Comparison of ENCODE assay signal across 9 mouse cellular contexts in genomic region chr11:63128784-63129183, GRCm38 (mm10). TPM values are rescaled to one million over a fixed set of nuclear protein-coding genes. Genes with fewer than 3 reads are reported as not detected.
DNase-seq lines count a peak whose midpoint lies in the region; ATAC-seq and TF ChIP-seq lines count a peak whose summit lies in the region.
"Had no signal": no experiment of that assay in that cellular context is flagged by ENCODE, and none has a peak within 500 bp of the region (broad histone marks: within the 10 kb centered on the region; RNA-seq: fewer than 3 reads in every experiment).

Gene Pmp22, plus strand, starts transcription at chr11:63128982.

- ATAC-seq in kidney, postnatal 0 days (replicated peaks; ENCODE audit: low FRiP score, low read depth) = no peak
- ATAC-seq in midbrain, embryonic 15.5 days (replicated peaks) = no peak

- intact Hi-C loops in heart, adult 2 months (cut with DNase I) = no loop called here

- H3K4me2 ChIP-seq in kidney, postnatal 0 days (ENCODE audit: low read length) = peak within 1 kb of the TSS; percentile 76
- H3K4me2 ChIP-seq in midbrain, embryonic 15.5 days = no peak within 1 kb of the TSS

- H3K4me3 ChIP-seq in kidney, postnatal 0 days (replicated peaks; ENCODE audit: low read depth, low read length) = no peak within 1 kb of the TSS
- no peak within 1 kb of the TSS for H3K4me3 ChIP-seq in bone marrow macrophage, adult 2 months (ENCODE audit: insufficient read depth, low read length)
- peak within 1 kb of the TSS; percentile 74 for H3K4me3 ChIP-seq in heart, adult 2 months
- no peak within 1 kb of the TSS for H3K4me3 ChIP-seq in midbrain, embryonic 15.5 days

- WGBS in kidney, postnatal 0 days = 59% methylated on average over 2 of the region's 2 CpGs
- WGBS in heart, adult 2 months = 38% methylated on average over 2 of the region's 2 CpGs
- WGBS in midbrain, embryonic 15.5 days = 77% methylated on average over 2 of the region's 2 CpGs

- H3K27ac ChIP-seq in kidney, postnatal 0 days = no peak within 1 kb of the TSS
- peak within 1 kb of the TSS; percentile 76 for H3K27ac ChIP-seq in bone marrow macrophage, adult 2 months (ENCODE audit: insufficient read depth, low read depth, low read length)
- peak within 1 kb of the TSS; percentile 85 for H3K27ac ChIP-seq in heart, adult 2 months
- H3K27ac ChIP-seq in midbrain, embryonic 15.5 days = no peak within 1 kb of the TSS

- H3K27me3 ChIP-seq in kidney, postnatal 0 days (ENCODE audit: insufficient read depth, low read length) = peaks cover 9% of the 10 kb centered on the region; the same call in 1 of the 2 replicates
- no peaks in the 10 kb centered on the region for H3K27me3 ChIP-seq in heart, adult 2 months (ENCODE audit: control insufficient read depth, insufficient read depth, low read length)
- peaks cover 54% of the 10 kb centered on the region for H3K27me3 ChIP-seq in midbrain, embryonic 15.5 days (replicated peaks)

- DNase-seq in kidney, postnatal 0 days (ENCODE audit: low spot score) = peak; percentile 14
- no peak for DNase-seq in kidney, adult 8-10 months
- peak; percentile 69 to 72 for DNase-seq in heart, adult 2 months
- no peak for DNase-seq in layer of hippocampus, postnatal 14 days (ENCODE audit: low spot score in 2 of 2)
- no peak for DNase-seq in embryo, embryonic 10 days (ENCODE audit: low spot score)
- no peak for DNase-seq in ovary, adult 18-20 months (ENCODE audit: low spot score)

- no peaks in the 10 kb centered on the region for H3K9me3 ChIP-seq in kidney, postnatal 0 days (replicated peaks; ENCODE audit: low read length)
- no peaks in the 10 kb centered on the region for H3K9me3 ChIP-seq in midbrain, embryonic 15.5 days

- H3K4me1 ChIP-seq in kidney, postnatal 0 days (replicated peaks; ENCODE audit: insufficient read depth, low read length) = peaks cover 17% of the 10 kb centered on the region; the same call in 1 of the 2 replicates
- H3K4me1 ChIP-seq in bone marrow macrophage, adult 2 months (ENCODE audit: control insufficient read depth, insufficient read depth, low read length) = peaks cover 21% of the 10 kb centered on the region
- peaks cover 13% of the 10 kb centered on the region for H3K4me1 ChIP-seq in heart, adult 2 months (ENCODE audit: control insufficient read depth, insufficient read depth, low read length)
- H3K4me1 ChIP-seq in midbrain, embryonic 15.5 days = peaks cover 31% of the 10 kb centered on the region

- no peak for TF ChIP-seq EP300 in heart, adult 2 months (IDR thresholded peaks at IDR 0.05; ENCODE audit: insufficient read depth, low read depth, low read length)

- no peak within 1 kb of the TSS for H3K9ac ChIP-seq in kidney, postnatal 0 days (ENCODE audit: low read depth, low read length)
- peak within 1 kb of the TSS; percentile 32 for H3K9ac ChIP-seq in heart, adult 2 months (ENCODE audit: low read depth, low read length)
- no peak within 1 kb of the TSS for H3K9ac ChIP-seq in midbrain, embryonic 15.5 days

- no peak for TF ChIP-seq CTCF in kidney, postnatal 0 days (IDR thresholded peaks at IDR 0.05; ENCODE audit: low read depth)
- no peak for TF ChIP-seq CTCF in bone marrow macrophage, adult 2 months (IDR thresholded peaks at IDR 0.05; ENCODE audit: low read depth, low read length)
- TF ChIP-seq CTCF in heart, adult 2 months (IDR thresholded peaks at IDR 0.05) = no peak

- no peaks in the 10 kb centered on the region for H3K79me2 ChIP-seq in heart, adult 2 months (replicated peaks; ENCODE audit: control insufficient read depth, insufficient read depth, low read length)

- no peaks in the 10 kb centered on the region for H3K36me3 ChIP-seq in kidney, postnatal 0 days (ENCODE audit: insufficient read depth, low read length)
- no peaks in the 10 kb centered on the region for H3K36me3 ChIP-seq in heart, adult 2 months (ENCODE audit: control insufficient read depth, insufficient read depth, low read length)
- H3K36me3 ChIP-seq in midbrain, embryonic 15.5 days (replicated peaks) = no peaks in the 10 kb centered on the region

- TF ChIP-seq POLR2A in bone marrow macrophage, adult 2 months (IDR thresholded peaks at IDR 0.05; ENCODE audit: borderline replicate concordance, low read depth, low read length) = no peak
- peak; percentile 77 for TF ChIP-seq POLR2A in heart, adult 2 months (IDR thresholded peaks at IDR 0.05; ENCODE audit: insufficient read depth, low read depth, low read length)

RNA-seq across cellular contexts. Expression of gene Pmp22, which starts in this region (rescaled TPM):
- 85.6 and 91.1 TPM in 2 replicates for polyA plus RNA-seq in kidney, postnatal 0 days (2015; fragmentation: Nextera tagmentation; extraction: Ambion mirVana)
- 336 and 347 TPM in 2 replicates for polyA plus RNA-seq in bone marrow macrophage, adult 2 months (2012; ENCODE audit: insufficient read depth, insufficient read length, missing spikeins)
- total RNA-seq in heart, adult 2 months (2021) = 10 to 100 TPM; 37.5 to 49.6 TPM
- 53.5 and 69.4 TPM in 2 replicates for polyA plus RNA-seq in heart, adult 2 months (2012; rRNA removed)
- 10 to 100 TPM; 22.4 to 22.6 TPM for total RNA-seq in layer of hippocampus, postnatal 14 days (2021)
- 24.3 and 33.7 TPM in 2 replicates for polyA plus RNA-seq in midbrain, embryonic 15.5 days (2015; fragmentation: Nextera tagmentation; extraction: Ambion mirVana)
- total RNA-seq: CH12.LX had no signal

Comparison
In these comparisons a context has a peak if more than half of its experiments do, and no peak if none do; other contexts are left out.
1. DNase-seq: peak in kidney, postnatal 0 days (single experiment) and heart, adult 2 months (2 of 2); none in kidney, adult 8-10 months (0 of 2), layer of hippocampus, postnatal 14 days (0 of 2), embryo, embryonic 10 days (single experiment) and ovary, adult 18-20 months (single experiment).
2. H3K27ac ChIP-seq: peak in bone marrow macrophage, adult 2 months (single experiment) and heart, adult 2 months (single experiment); none in kidney, postnatal 0 days (single experiment) and midbrain, embryonic 15.5 days (single experiment).